Mouse (Mus musculus) olfactory bulb, adult 2 months (tissue): ENCODE measurements around the gene Lzts2.

ENCODE experiments used
- CTCF ChIP-seq: fragments of 200-500 bp; IDR thresholded peaks from 2 replicates; pipeline ENCODE4 v1.5.1; 2012; ENCODE audit warnings: low read depth, mild to moderate bottlenecking, low read length, moderate library complexity; ENCODE audit not compliant: insufficient read depth
- POLR2A ChIP-seq: fragments of 200-500 bp; IDR thresholded peaks from 2 replicates; pipeline ENCODE4 v1.6.1; 2012; ENCODE audit warnings: mild to moderate bottlenecking, low read depth, low read length, moderate library complexity; ENCODE audit not compliant: insufficient read depth

DNA sequence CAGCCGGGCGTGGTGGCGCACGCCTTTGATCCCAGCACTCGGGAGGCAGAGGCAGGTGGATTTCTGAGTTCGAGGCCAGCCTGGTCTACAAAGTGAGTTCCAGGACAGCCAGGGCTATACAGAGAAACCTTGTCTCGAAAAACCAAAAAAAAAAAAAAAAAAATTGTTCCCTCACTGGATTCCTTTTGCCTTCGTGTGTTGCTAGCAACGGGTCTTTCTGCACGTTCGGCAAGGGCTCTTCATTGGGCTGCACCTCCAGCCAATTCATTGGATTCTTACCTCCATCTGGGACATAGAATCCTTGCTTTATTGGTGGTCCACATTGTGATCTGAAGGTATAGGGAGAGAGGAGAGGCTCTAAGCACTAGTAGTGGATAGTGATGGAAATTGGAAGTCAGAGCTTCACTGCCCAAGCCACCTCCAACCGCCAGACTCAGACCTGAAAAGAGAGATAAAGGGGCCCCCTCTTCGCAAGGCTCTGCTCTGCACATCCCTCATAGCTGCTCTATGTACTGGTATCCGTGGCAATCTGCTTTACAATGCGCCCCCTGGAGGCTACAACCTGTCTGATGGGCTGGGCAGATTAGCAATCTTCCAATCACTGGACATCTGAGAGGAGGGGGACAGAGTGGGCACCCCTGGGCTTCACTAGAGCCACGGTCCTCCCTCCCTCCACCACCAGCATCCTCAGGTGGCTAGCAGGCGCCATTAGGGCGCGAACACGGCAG is 49.5 kb downstream of the Lzts2 start:
- peak; percentile 35; the same call in 1 of the 2 replicates for TF ChIP-seq CTCF
- no peak for TF ChIP-seq POLR2A
